Mouse (Mus musculus) C2C12 (cell line): Measurements from ENCODE around the gene Snrpa1.

Experiments used
- CTCF ChIP-seq: IDR thresholded peaks from one replicate; pipeline ENCODE4 v1.5.1; 2011; ENCODE audit not compliant: control insufficient read depth, insufficient read depth, insufficient read length
- MYOG ChIP-seq: IDR thresholded peaks from one replicate; pipeline ENCODE4 v1.6.1; 2011; ENCODE audit not compliant: control insufficient read depth, insufficient read length; ENCODE audit errors: extremely low read depth

GRCm38 (mm10) chr7:66061057-66061456, 2.3 kb downstream of the Snrpa1 start:
- TF ChIP-seq CTCF (no peak), MYOG (no peak)
